Mouse (Mus musculus): ENCODE results near the gene Lrrc8a.

The Lrrc8a gene

GRCm38 (mm10) chr2:30259131-30260064 is 21.9 kb downstream of the Lrrc8a start:
- intact Hi-C loops (cut with DNase I), result no loop called here

DNA sequence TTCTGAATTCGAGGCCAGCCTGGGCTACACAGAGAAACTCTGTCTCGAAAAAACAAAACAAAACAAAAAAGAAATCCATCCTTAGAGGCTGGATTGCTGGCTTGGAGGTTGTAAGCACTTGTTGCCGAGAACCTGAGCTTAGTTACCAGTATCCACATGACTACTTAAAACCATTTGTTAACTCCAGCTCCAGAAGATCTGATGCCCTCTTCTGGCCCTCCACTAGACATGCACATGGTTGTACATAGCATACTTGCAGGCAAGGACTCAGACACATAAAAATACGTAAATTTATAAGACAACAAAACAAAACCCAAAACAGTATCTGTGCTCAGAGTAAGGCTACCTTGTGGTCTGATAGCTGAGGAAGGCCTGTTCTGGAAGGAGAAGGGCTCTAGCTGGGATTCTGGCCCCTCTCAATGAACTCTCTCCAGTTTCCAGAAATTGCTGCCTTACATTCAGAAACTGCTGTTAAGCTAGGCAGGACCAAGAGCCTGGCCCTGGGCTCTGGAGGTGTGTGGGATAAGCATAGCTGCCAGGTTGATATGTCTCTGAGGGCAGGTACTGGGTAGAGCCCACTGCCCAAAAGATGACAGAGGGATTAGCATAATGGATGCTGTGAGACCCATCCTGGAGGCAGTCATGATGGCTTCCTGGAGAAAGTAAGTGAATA is 23.7 kb downstream of the Lrrc8a start:
- intact Hi-C loops (cut with DNase I), result no loop called here

- intact Hi-C loops (cut with DNase I), result no loop called here
Observed at GRCm38 (mm10) chr2:30261921-30262839, 24.7 kb downstream of the Lrrc8a start.

- intact Hi-C loops (cut with DNase I), result no loop called here
Observed at GRCm38 (mm10) chr2:30262840-30263441, 25.4 kb downstream of the Lrrc8a start.

- intact Hi-C loops (cut with DNase I), result no loop called here
Observed at GRCm38 (mm10) chr2:30263811-30264210, 26.3 kb downstream of the Lrrc8a start.

DNA sequence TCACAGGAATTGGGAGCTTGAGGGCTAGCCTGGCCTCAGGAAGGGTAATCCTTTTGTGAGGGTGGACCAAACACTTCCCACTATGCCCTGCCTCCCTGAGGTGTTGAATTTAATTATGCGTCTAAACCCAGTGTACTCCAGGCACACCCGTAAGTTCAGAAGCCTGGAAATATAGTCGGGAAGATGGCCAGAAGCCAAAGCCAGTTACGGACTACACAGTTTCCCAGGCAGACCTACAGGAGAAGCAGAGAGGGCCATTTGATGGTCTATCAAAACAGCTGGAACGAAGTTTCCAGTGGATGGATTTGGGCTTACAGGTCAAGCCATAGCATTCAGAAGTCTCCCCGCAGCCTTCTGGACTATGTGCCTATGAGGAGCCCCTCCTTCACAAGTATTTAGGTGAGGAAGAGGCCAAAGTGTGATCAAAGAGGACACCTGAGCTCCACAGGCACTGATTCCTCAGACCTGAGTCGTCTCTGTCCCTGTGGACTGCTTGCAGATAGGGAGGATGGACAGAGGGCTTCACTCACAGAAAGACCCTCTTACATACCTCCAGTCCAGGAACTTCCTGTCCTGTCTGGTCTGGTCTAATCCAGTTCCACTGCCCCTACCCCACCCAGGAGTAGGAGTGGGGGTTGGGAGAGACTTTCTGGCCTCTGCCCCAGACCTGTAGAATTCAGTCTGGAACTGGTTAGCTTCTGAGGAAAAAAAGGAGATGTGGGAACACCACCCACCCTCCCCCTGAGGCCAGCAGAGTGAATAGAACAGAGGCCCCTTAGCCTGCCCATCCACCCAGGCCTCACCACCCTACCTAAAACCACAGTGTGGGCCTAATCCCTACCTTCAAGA is 27.4 kb downstream of the Lrrc8a start:
- intact Hi-C loops (cut with DNase I), result no loop called here

DNA sequence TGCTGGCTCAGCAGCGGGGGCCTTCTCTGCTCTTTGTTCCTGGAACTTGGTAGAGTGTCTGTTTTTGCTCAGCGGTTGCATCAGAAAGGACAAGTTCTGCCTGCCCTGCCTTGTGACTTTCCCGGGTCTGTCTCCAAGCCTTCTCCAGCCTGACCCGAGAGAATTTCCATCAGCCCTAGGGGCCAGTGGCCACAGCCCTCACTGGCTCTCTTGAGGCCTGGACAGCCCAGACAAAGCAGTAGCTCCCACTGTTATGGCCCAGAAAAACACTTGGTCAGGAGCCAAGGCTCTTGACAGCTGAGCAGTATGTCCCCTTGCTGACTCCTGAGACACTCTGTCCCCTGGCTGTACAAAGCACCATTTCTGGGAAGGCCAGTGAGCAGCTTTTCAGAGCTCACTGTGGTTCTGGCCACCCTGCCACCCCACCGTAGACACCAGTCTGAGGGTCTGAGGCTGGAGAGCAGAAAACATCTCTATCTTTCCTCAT is 28.3 kb downstream of the Lrrc8a start, which contains the start of gene Phyhd1:
TSS of gene Phyhd1 (plus strand) at position 437 of the 487 bp plus-strand sequence.
- intact Hi-C loops (cut with DNase I), result no loop called here

DNA sequence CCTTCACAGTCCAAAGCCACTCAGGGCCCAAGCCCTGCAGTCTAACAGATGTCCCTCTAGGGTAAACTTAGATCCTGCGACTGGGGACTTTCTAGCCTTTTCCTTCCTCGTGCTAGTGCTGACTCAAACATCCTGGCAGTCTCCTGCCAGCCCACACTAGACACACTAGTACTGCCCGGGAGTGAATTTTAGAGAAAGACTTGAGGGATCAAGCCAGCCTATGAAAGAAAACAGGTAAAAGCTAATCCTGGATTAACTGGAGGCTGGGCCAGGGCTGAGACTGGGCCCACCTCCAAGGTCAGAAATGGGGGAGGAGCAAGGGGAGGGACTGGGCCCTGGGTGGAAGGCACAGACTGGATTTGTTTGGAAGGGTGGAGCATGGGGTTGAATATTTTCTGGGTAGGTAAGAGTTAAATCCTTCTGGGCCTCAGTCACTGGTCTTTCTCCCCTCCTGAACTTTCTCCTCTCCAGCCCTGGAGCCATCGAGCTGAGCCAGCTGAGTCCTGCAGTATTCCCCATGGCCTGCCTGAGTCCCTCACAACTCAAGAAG is 29.0 kb downstream of the Lrrc8a start:
- intact Hi-C loops (cut with DNase I), result no loop called here

- intact Hi-C loops (cut with DNase I), result no loop called here
Observed at GRCm38 (mm10) chr2:30267466-30267865, 30.0 kb downstream of the Lrrc8a start.

- intact Hi-C loops (cut with DNase I), result no loop called here
Observed at GRCm38 (mm10) chr2:30268371-30268770, 30.9 kb downstream of the Lrrc8a start.

DNA sequence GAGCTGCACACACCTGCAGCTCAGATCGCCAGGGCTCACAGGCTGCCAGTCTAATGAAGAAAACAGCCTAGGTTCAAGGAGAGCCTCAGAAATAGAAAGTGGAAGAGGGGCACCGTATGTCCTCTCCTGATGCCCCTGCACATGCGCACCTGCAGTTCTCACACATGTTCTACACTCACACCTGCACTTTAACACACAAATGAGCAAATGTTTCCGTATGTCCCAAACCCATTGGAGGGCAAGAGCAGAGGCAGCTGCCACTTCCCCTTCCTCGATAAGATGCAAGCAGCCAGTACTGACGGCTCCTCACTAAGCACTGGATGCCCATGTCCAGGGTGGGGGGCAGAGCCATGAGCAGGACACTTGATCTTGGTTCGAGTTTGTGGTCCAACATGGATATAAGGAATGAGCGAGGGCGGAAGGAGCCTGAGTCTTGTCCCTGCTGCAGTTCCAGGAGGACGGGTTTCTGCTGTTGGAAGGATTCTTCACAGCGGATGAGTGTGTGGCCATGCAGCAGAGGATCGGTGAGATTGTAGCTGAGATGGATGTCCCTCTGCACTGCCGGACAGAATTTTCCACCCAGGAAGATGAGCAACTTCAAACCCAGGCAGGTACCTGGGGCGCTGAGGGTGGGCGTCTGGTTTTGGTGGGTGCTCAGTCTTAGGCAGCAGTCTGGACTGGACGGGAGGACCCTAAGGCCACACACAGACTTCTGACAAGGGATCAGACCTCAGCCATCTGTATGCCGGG is 31.9 kb downstream of the Lrrc8a start:
- intact Hi-C loops (cut with DNase I), result no loop called here

GRCm38 (mm10) chr2:30270134-30270533 is 32.6 kb downstream of the Lrrc8a start:
- intact Hi-C loops (cut with DNase I), result loop anchor here (2.0 to 5.0 kb wide), 2 partner anchors 33 to 93 kb away; partner anchors contain the start of genes Lrrc8a and Spout1

GRCm38 (mm10) chr2:30280743-30281142 is 43.2 kb downstream of the Lrrc8a start, which contains the start of gene Gm28038:
Gm28038 (plus strand) TSS chr2:30281043.
- intact Hi-C loops (cut with DNase I), result no loop called here

DNA sequence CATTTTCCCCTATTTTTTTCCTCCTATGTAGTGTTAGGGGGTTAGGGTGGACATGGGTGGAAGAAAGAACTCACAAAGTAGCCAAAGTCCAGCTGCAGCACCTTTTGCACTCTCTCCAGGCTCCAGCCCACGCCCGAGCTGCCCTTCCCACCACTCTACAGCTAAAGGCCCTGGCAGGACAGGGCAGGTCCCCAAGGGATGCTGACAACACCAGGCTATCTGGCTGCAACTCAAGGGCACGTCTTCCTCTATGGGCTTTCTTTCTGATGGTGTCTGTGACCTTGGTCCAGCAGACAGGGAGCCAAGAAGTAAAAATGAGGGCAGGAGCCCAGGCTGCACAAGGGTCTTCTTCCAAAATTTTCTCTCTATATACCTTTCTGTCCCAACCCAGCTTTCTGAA is 44.1 kb downstream of the Lrrc8a start:
- intact Hi-C loops (cut with DNase I), result no loop called here

DNA sequence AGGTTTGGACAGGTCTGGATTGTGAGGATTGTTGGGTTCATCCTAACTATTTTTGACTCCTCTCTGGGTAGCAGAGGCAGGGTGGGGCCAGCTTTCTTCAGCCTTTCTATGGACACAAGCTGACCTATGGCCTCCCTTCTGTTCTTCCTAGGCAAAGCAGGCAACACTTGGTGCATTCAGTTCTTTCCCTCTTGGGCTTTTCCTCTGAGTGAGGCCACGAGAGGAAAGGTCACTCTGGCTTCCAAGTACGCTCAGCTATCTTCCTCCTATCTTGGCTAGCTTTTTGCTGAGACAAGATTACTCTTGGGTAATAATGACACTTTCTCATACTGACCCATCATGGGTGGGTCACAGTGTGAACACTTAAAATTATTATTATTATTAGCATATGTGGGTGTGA is 45.7 kb downstream of the Lrrc8a start:
- intact Hi-C loops (cut with DNase I), result no loop called here

GRCm38 (mm10) chr2:30285004-30285403 is 47.5 kb downstream of the Lrrc8a start:
- intact Hi-C loops (cut with DNase I), result no loop called here

GRCm38 (mm10) chr2:30285416-30286181 is 48.1 kb downstream of the Lrrc8a start:
- intact Hi-C loops (cut with DNase I), result no loop called here

Data from adrenal gland (tissue).